Mouse (Mus musculus) cortical plate, adult 2 months (tissue): ENCODE results near the gene Gipc3.

ENCODE experiments used
- CTCF ChIP-seq: fragments of 200-500 bp; IDR thresholded peaks from 2 replicates; pipeline ENCODE4 v1.5.1; 2011; ENCODE audit warnings: mild to moderate bottlenecking, control low read depth, low read length; ENCODE audit not compliant: insufficient read depth; ENCODE audit errors: extremely low read depth
- POLR2A ChIP-seq: fragments of 200-500 bp; IDR thresholded peaks from 2 replicates; pipeline ENCODE4 v1.6.1; 2011; ENCODE audit warnings: mild to moderate bottlenecking, low read length, control low read depth; ENCODE audit not compliant: insufficient read depth; ENCODE audit errors: extremely low read depth

- TF ChIP-seq CTCF: no peak
- no peak for TF ChIP-seq POLR2A
Observed at GRCm38 (mm10) chr10:81363436-81364346, 20.6 kb upstream of the Gipc3 start.
